Mouse (Mus musculus): ENCODE measurements around the gene Glmn. TPM values are rescaled to one million over a fixed set of nuclear protein-coding genes. Genes with fewer than 3 reads are reported as not detected.

Gene Glmn
- 1 to 10 TPM; 2.8 to 5.0 (median 3.8) TPM for total RNA-seq (2022)

GRCm38 (mm10) chr5:107597301-107598077 is at the start of gene Glmn, which contains the start of gene Rpap2:
Gene Glmn (minus strand): TSS chr5:107597888.
Gene Rpap2 (plus strand): TSS chr5:107597373.
- peak; percentile 78 for DNase-seq (ENCODE audit: low spot score)

DNA sequence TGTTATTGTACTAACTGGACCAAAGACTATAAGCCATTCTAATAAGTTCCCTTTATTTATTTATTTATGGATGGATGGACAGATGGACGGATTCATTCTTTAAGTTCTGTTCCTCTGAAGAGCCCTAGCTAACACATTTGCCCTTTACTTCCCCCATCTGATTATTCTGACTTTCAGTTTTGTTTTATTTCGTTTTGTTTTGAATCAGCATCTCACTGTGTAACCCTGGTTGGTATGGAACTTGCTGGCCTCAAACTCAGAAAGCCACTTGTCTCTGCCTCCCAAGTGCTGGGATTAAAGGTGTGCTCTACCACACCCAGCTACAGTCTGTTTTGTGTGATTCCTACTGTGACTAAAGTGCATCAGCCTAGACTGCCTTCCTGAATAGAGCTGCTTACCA is 48.2 kb upstream of the Glmn start:
- DNase-seq (ENCODE audit: low spot score) = no peak

DNA sequence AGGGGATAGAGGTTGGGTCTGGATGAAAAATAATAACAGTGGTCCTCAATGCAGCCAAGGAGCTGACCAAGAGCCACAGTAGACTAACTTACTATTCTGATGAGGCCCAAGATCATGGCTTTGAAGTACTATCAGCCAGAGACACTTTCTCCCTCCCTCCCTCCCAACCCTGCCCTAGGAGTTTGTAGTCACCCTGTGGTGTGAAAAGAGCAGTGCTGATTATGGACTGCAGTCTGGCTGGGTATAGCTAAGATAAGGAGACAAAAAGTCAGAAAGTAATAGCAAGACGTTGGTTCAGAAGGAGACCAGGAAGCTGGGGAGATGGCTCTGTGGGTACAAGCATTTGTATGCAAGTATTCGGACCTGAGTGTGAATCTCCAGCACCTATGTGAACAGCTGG is 46.9 kb upstream of the Glmn start:
- no peak for DNase-seq (ENCODE audit: low spot score)

DNA sequence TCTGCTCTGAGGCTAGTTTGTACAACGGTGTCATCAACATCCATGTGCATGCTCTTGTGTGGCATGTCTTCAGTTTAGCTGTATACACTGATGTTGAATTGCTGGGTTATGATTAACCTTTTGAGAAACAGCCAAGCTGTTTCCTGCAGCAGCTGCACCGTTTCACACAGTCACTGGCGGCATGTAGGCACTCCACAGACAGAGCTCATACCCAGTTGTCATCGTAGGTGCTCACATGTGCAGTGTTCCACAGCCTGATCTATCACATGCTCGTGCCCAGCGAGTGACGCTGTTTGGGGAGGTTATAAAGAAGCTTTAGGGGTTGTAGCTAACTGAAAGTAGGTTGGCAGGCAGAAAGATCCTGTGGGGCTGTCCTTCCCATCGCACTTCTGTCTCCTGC is 40.7 kb upstream of the Glmn start:
- DNase-seq (ENCODE audit: low spot score) = no peak

DNA sequence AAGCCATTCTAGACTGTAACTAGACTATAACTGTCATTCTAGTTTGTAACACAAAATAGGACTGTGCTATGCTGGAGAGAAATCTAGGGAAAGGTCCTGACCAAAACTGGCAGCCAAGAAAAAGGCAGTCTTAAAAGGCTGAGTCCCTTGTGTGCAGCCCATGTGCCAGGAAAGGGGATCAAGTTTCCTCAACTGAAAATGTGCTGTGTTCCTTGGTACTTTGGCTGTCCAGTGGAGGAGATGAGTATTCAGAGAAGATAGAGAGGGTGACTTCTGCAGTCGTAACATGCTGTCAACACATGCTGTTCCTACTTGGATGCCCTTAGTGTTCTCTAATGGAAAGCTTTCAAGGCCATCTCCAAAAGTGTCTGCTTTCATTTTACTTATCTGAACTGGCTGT is 39.4 kb upstream of the Glmn start:
- no peak for DNase-seq (ENCODE audit: low spot score)

DNA sequence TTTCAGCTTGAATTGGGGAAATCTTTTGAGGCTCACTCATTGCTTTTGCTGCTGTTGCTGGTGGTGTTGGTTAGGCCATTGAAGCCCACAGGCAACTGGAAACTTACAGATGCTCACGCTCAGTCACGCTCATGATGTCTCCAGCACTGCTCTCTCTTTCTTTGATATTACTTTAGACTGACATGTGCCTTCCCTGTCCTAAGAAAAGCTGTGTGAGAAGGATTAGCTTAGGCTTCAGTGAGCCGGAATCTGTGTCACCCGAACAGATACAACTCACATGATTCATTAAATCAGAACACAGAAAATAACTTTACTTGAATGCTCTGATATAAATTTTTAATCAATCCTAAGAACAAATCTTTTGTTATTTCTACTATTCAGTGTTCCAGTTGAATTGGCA is 36.0 kb upstream of the Glmn start:
- DNase-seq (ENCODE audit: low spot score) = no peak

- DNase-seq (ENCODE audit: low spot score) = no peak
Observed at GRCm38 (mm10) chr5:107621327-107621726, 23.6 kb upstream of the Glmn start.

- DNase-seq (ENCODE audit: low spot score) = no peak
Observed at GRCm38 (mm10) chr5:107617986-107618385, 20.3 kb upstream of the Glmn start.

GRCm38 (mm10) chr5:107611224-107611623 is 13.5 kb upstream of the Glmn start:
- peak; percentile 61 for DNase-seq (ENCODE audit: low spot score)

- DNase-seq (ENCODE audit: low spot score) = no peak
Observed at GRCm38 (mm10) chr5:107598380-107598779, 692 bp upstream of the Glmn start.

- no peak for DNase-seq (ENCODE audit: low spot score)
Observed at GRCm38 (mm10) chr5:107569148-107569547, 28.5 kb downstream of the Glmn start.

- DNase-seq (ENCODE audit: low spot score) = no peak
Observed at GRCm38 (mm10) chr5:107556969-107557368, 40.7 kb downstream of the Glmn start.

DNA sequence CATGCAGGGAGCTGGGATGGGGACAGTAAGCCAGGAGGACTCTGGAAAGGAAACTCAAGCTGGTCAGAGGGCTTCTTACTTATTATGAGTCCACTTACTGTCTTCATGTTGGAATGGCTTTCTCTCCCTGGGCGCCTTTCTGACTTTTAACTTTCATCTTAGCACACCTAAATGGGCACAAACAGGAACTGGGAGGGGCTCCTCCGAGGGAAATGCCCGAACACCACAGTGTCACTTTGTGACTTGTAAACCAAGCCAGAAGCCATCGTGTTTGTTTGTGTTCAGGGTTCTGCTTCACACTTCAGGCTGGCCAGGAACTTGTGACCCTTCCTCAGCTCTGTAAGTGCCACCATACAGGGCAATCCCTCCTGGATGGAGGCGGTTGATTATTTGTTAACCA is 43.4 kb downstream of the Glmn start:
- DNase-seq (ENCODE audit: low spot score) = no peak

DNA sequence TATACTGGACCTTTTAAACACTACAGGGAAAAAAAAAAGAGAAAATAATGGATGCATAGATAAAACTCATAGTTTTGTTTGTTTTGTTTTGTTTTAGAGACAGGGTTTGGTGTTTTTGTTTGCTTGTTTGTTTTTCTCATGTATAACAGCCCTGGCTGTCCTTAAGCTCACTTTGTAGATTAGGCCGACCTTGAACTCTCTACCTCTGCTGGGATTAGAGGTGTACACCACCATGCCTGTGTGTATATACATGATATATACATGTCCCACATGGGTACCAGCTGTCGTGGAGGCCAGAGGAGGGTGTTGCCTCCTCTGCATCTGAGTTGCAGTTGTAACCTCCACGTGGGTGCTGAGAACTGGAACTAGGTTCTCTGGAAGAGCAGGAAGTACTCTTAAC is 49.2 kb downstream of the Glmn start:
- DNase-seq (ENCODE audit: low spot score) = no peak

GRCm38 (mm10) chr5:107547955-107548354 is 49.7 kb downstream of the Glmn start:
- no peak for DNase-seq (ENCODE audit: low spot score)

DNA sequence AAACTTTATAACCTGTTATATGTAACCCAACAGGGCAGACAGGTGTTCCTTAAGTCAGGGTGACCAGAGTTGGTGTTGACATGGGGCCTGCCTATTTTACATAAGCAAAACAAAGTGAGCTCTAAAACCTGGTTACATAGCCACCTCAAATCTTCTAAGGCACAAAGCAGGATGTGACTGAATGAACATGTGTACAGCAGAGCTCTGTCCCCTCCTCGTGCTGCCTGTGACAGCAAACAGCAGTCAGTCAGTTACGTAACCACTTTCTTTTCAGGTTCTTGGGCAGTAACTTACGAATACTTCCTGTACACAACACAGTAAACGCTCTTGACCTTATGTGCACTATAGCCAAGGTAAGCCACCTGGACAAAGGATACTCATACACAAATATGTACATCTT is 51.8 kb downstream of the Glmn start:
- DNase-seq (ENCODE audit: low spot score) = no peak

- DNase-seq (ENCODE audit: low spot score) = no peak
Observed at GRCm38 (mm10) chr5:107541696-107542095, 56.0 kb downstream of the Glmn start.

DNA sequence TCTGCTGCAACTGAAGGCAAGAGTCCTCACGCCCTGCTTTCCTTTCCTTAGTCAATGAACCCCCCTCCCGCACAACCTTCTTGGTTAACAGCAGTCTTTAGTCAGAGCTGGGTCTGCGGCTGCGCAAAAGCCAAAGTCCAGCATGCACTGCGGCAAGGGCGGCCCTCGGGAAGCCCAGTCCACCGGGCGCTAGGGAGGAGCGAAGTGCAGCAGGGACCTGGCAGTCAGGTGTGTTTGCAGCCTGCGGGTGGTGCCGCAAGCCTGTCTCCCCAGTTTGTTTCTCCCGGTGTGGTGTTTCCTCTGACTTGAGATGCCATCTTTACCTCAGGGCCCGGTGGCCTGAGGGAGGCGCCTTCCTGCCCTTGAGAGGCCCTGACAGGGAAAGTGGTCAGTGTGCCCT is 63.1 kb downstream of the Glmn start, which contains the start of gene 1700028K03Rik:
TSS of gene 1700028K03Rik (plus strand) at position 129 of the 400 bp plus-strand sequence.
- DNase-seq (ENCODE audit: low spot score) = no peak

DNA sequence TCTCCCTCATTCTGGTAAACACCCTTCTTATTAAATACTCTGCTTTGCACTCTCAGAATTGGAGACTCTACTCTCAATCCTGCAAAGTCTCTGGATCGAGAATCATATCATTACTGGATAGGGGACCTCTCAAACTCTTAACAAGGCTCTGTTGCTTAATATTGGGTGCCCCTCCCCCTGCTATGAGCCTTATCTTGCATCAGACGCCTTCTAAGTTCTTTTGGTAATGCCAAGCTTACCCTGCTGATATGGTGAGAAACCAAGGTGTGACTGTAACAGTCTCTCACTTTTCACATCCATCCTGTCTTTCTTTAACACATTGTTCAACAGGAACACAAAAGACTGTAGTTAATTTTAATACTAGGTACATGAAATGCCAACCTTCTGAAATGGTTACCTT is 64.1 kb downstream of the Glmn start:
- no peak for DNase-seq (ENCODE audit: low spot score)

DNA sequence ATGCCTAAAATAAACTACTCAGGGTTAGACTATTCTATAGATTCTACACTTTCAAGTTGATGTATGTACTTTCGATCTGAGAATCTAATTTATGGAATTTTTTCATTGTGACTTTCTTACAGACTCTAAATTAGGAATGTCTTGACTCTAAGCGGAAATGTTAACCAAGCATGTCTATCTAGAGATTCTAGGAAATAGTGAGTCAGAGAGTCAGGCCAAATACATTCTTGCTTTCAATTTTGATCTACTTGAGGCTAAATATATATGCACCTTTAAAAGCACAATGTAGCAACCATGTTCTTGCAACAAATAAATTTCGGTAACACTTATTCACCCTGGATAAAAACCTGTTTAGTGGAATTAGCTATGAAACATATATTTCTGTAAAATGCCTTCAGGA is 68.8 kb downstream of the Glmn start:
- DNase-seq (ENCODE audit: low spot score) = no peak

DNA sequence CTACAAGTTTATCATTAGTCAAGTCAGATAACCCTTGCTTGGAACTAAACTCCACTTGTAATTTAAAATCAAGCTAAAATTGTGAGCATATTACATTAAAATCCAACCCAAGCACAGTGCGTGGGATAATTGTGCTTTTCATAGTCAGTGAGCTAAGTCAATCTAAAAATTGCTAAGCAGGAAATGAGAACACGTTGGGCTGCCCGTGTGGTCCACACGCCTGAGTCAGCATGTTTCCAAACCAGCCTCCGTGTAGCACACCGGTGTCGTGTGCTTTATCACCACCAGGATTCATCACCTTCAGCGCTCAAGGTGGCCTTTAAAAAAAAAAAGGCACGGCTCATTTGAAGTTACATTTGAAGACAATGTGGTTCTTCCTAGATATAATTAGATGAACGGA is 73.4 kb downstream of the Glmn start:
- DNase-seq (ENCODE audit: low spot score) = no peak

DNA sequence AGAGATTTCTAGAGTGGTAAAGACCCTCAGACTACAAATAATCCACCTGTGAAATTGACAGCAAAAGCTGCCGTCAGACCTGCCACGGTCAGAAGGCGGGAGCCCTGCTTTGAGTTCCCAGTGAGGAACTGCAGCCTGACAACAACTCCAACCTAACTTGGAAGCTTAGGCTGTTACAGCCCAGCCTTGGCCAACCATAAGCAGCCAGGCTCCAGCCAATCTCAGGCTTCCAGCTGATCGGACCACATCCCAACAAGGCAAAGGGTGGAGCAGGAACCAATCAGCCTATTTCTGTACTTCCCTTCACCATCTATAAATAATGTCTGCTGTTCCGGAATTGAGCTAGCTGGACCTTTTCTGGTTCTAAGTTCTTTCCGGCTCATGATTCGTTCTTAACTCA is 75.8 kb downstream of the Glmn start:
- DNase-seq (ENCODE audit: low spot score) = peak; percentile 48

DNA sequence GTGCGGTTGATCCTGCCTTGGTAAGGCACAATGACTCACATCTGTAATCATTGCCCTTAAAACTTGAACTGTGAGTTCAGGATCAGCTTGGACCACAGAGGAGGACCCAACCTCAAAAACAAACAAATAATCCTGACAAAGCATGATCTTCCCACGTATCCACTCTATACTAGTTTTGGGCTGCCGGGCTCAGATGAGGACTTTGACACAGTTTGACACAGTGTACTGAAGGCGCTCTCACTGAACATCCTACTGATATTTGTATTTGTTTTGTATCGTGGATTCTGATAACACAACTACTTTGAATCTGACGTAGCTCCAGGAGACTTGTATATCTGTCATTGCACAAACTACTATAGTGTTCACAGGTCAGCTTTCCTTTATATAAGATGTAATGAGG is 76.3 kb downstream of the Glmn start:
- DNase-seq (ENCODE audit: low spot score) = no peak

DNA sequence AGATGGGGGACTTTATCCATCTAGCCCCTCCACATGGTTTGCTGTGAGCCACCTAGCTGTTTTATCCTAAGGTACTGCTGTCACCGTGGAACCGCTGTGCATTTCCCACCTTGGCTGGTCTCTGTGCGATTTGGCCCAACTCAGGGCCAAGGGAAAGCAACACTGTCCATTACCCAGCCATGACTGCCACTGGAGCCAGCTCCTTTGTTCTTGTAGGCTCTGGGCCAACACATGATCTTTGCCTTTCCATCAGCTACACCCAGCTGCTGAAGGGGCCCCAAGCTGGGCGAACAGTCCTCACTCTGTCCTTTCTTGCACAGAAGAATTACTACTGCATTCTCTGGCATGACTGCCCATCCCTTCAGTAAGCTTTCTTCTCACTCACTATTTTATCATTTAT is 79.1 kb downstream of the Glmn start:
- no peak for DNase-seq (ENCODE audit: low spot score)

All from heart, adult 8-10 months (tissue).